Mouse (Mus musculus) thymus, adult 2 months (tissue): ENCODE measurements around the gene Plekhs1. TPM values are rescaled to one million over a fixed set of nuclear protein-coding genes. Genes with fewer than 3 reads are reported as not detected.

Experiments
- DNase-seq: peaks from one replicate; pipeline ENCODE4 v3.0.0; 2021
- H3K27ac ChIP-seq: fragments of 200-500 bp; 2 replicates; pipeline ENCODE4 v1.5.1; 2012; ENCODE audit warnings: low read length, control low read depth; ENCODE audit not compliant: control insufficient read depth, insufficient read depth
- H3K27me3 ChIP-seq: fragments of 200-500 bp; 2 replicates; pipeline ENCODE4 v1.6.1; 2012; ENCODE audit warnings: mild to moderate bottlenecking, low read length, moderate library complexity, mixed read lengths; ENCODE audit not compliant: control insufficient read depth, insufficient read depth
- H3K36me3 ChIP-seq: fragments of 200-500 bp; 2 replicates; pipeline ENCODE4 v1.6.1; 2012; ENCODE audit warnings: mild to moderate bottlenecking, low read length, moderate library complexity; ENCODE audit not compliant: control insufficient read depth, insufficient read depth
- H3K4me1 ChIP-seq: fragments of 200-500 bp; replicated peaks from 2 replicates; pipeline ENCODE4 v1.6.1; 2012; ENCODE audit warnings: low read length; ENCODE audit not compliant: control insufficient read depth, insufficient read depth
- H3K4me3 ChIP-seq: fragments of 200-500 bp; 2 replicates; pipeline ENCODE4 v1.5.1; 2012; ENCODE audit warnings: mild to moderate bottlenecking, low read length, control low read depth, moderate library complexity; ENCODE audit not compliant: control insufficient read depth, insufficient read depth
- CTCF ChIP-seq: fragments of 200-500 bp; IDR thresholded peaks from 2 replicates; pipeline ENCODE4 v1.5.1; 2012; ENCODE audit warnings: mild to moderate bottlenecking, control low read depth, low read length, moderate library complexity, borderline replicate concordance; ENCODE audit not compliant: control insufficient read depth, poor library complexity, insufficient read depth; ENCODE audit errors: extremely low read depth
- POLR2A ChIP-seq: fragments of 200-500 bp; IDR thresholded peaks from 2 replicates; pipeline ENCODE4 v1.6.1; 2012; ENCODE audit warnings: mild to moderate bottlenecking, low read length, control low read depth, moderate library complexity; ENCODE audit not compliant: control insufficient read depth, poor library complexity, insufficient read depth; ENCODE audit errors: extremely low read depth
- WGBS: fragments of 180-500 bp; shearing (Covaris S2); methylation state at CpG from one replicate; pipeline ENCODE4 v1.1.7; 2018; 5-methylcytosine and 5-hydroxymethylcytosine counted together
- polyA plus RNA-seq: library from polyadenylated mRNA; depleted of rRNA; stranded (reverse); fragments of >200 nt; gene quantifications from 2 replicates; pipeline ENCODE4 v1.2.3, GENCODE M21; 2012

The Plekhs1 gene
- polyA plus RNA-seq, 1 experiment = 1.1 TPM

DNA sequence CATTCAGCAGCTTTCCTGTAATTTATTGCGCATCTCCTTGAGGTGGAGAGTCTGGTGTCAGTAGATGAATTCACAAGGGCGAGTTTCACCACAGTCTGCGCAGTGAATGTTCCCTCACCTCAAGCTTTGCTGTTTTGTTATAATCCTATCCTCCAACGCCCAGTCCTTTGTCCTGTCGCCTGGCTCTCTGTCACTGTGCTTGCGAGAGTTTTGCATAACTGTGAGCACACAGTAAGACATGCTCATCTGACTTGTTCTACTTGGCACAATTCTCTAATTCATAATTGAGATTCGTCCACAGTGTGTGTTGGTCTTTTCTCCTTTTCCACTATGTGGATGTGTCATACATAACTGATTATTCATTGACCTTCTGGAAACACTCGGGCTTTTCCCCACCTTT is 5.0 kb downstream of the Plekhs1 start:
- H3K36me3 ChIP-seq = no peaks in the 10 kb centered on the region
- no peak overlapping the region for H3K4me3 ChIP-seq
- H3K4me1 ChIP-seq = no peaks in the 10 kb centered on the region
- DNase-seq = no peak
- TF ChIP-seq CTCF = no peak
- TF ChIP-seq POLR2A = no peak
- WGBS = 90% methylated on average over 8 of the region's 8 CpGs
- no peaks in the 10 kb centered on the region for H3K27me3 ChIP-seq
- H3K27ac ChIP-seq = no peak overlapping the region

DNA sequence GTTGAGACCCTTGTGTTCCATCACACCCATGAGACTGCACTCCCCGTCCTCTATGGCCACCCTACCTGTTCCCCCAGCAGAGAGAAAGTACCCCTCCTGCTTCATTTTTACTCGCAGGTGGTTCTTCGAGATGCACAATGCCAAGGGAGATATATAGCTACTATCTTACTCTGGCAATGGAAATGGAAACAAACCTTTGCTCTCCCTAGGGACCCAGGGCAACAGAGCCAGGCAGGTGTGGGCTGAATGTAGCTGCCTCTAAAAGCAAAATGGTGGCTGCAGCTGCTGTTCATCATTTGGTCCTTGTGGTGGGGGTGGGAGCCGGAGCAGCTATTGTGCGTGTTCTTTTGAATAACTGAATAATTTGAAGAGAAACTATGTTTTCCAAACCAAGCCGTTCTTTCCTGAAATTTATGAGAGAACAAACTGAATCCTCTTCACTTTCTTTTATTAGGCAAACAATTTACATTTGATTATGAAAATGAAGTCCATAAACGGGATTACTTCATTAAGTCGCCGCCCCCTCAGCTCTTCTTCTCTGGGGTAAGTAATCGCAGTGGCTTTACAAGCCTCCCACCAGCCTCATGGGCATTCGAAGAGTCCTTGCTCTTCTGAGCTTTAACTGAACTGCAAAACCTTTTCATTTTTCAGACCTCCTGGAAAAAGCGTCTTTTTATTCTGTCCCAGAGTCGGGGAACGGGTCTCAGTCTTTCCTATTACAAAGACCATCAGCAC is 9.0 kb downstream of the Plekhs1 start:
- no peak for TF ChIP-seq POLR2A
- TF ChIP-seq CTCF = no peak
- no peaks in the 10 kb centered on the region for H3K36me3 ChIP-seq
- no peak overlapping the region for H3K27ac ChIP-seq
- DNase-seq = no peak
- no peak overlapping the region for H3K4me3 ChIP-seq
- no peaks in the 10 kb centered on the region for H3K27me3 ChIP-seq
- H3K4me1 ChIP-seq = peaks cover 3% of the 10 kb centered on the region; the same call in 1 of the 2 replicates
- WGBS = 95% methylated on average over 14 of the region's 14 CpGs

DNA sequence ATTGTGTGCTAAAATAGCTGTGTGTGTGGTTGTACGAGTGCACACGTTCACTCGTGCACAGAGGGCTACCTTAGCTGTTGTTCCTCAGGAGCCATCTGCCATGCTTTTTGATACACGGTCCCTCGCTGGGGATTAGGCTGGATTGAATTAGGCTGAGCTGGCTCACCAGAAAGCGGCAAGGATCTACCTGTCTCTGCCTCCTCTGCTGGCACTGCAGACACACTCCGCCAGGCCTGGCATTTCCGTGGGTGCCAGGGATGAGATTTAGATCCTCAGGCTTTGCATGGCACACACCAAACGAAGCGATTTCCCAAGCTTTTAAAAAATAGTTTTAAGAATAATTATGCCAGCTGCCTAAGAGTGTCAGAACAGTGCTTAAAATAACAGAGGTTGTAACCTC is 10.5 kb downstream of the Plekhs1 start:
- H3K4me1 ChIP-seq = peaks cover 3% of the 10 kb centered on the region; the same call in 1 of the 2 replicates
- TF ChIP-seq CTCF (no peak), POLR2A (no peak)
- no peaks in the 10 kb centered on the region for H3K27me3 ChIP-seq
- no peaks in the 10 kb centered on the region for H3K36me3 ChIP-seq
- 90% methylated on average over 10 of the region's 10 CpGs for WGBS
- no peak overlapping the region for H3K27ac ChIP-seq
- no peak overlapping the region for H3K4me3 ChIP-seq
- no peak for DNase-seq

DNA sequence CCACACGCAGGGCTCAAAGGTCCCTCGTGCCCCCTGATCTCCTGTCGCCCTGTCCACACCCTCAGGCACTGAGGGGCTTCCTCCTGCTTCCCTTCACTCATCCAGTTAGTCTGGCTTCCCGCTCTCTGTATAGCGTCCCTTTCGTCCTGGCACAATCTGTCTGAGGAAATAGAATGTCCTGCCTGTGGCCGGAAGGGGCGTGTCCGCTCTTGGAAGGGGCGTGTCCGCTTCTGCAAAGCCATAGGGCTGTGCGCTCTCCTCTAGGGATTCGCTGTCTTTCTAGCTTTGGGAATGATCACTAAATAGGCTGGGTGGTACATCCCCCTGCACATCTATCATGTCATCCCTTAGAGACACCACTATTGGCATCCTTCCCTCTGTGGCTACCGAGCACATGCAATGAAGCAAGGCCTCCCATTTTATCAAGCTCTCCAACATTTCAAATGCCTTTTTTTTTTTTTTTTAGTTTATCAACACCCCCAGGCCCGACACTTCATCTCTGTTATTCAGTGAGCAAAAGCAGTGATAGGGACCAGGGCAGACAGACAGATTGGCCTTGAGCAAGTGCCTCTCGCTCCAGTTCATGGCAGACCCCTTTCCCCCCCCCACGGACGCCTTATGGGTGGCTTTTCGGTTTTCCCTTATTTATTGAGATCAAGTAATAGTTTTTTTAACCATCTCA is 13.6 kb downstream of the Plekhs1 start:
- peak; percentile 5 for DNase-seq
- no peak overlapping the region for H3K27ac ChIP-seq
- H3K27me3 ChIP-seq = no peaks in the 10 kb centered on the region
- TF ChIP-seq POLR2A = no peak
- TF ChIP-seq CTCF = no peak
- 39% methylated on average over 19 of the region's 19 CpGs for WGBS
- no peaks in the 10 kb centered on the region for H3K36me3 ChIP-seq
- H3K4me1 ChIP-seq = peaks cover 3% of the 10 kb centered on the region; the same call in 1 of the 2 replicates
- H3K4me3 ChIP-seq = no peak overlapping the region

DNA sequence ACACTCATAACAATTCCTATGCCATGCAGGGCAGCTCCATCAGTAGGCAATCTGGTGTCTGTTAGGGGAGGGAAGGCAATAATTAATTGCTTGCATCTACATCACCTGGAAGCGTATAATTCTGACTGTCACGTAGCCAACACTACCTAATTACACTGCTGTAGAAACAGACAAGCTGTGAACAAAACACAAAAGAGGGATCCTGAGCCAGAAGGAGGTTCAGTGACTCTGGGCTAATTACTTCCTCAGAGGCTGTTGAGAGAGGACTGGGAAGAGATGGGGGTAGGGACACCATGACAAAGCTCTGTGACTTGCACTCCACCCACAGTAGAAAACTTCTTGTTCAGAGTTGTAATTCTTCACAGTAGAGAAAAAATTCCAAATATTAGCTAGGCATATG is 15.1 kb downstream of the Plekhs1 start:
- TF ChIP-seq POLR2A (no peak), CTCF (no peak)
- Histone ChIP-seq H3K27ac (no peak overlapping the region), H3K36me3 (no peaks in the 10 kb centered on the region), H3K4me3 (no peak overlapping the region), H3K27me3 (no peaks in the 10 kb centered on the region), H3K4me1 (peaks cover 3% of the 10 kb centered on the region; the same call in 1 of the 2 replicates)
- 78% methylated on average over 2 of the region's 2 CpGs for WGBS
- no peak for DNase-seq

DNA sequence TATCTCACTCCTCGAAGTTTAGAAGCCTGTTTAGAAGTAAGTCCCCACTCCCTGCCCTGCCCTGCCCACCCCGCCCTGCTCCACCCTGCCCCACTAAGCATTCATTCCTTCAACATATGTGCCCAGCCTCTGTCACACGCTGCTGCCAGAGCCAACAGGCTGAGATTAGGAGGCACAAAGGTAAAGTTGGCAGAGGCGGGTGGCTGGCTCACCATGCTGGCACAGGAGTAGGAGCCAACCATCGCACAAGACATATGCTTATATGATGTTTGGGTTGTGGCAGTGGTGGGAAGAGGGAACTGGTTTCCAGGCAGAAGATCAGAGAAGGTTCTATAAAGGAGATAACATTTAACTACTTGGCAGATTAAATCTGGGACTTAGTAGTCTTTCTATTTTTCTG is 15.8 kb downstream of the Plekhs1 start:
- WGBS = 89% methylated on average over 5 of the region's 5 CpGs
- no peak for DNase-seq
- Histone ChIP-seq H3K4me3 (no peak overlapping the region), H3K27me3 (no peaks in the 10 kb centered on the region), H3K36me3 (no peaks in the 10 kb centered on the region), H3K4me1 (peaks cover 3% of the 10 kb centered on the region; the same call in 1 of the 2 replicates), H3K27ac (no peak overlapping the region)
- TF ChIP-seq POLR2A = no peak
- no peak for TF ChIP-seq CTCF
